Mouse (Mus musculus): ENCODE results near the gene Hist1h4j.

DNA sequence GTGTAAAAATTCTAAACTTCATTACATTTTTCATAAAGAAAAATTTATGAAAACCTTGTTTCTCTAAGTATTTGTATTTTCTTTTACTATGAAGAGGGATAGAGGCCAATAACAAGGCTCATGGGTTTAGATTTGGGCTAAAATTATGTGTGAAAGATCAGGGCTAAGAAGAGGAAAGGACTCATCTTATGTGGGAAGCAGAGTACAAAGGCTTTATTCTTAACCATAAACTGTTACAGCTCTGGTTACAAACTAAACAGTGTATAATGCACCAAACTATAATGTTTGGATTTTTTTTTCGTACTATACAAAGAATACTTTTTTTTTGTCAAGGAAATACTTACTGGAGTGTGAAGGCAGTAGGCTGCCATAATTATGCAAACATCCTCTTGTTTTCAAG lies 20.8 kb downstream of the Hist1h4j start:
- TF ChIP-seq CTCF (IDR thresholded peaks at IDR 0.05; ENCODE audit: borderline replicate concordance, insufficient read depth, low read depth, low read length): no peak
- TF ChIP-seq POLR2A (IDR thresholded peaks at IDR 0.05; ENCODE audit: borderline replicate concordance, insufficient read depth, low read length): no peak

Measured in cerebellum, adult 2 months (tissue).